19 mouse cellular contexts compared by ENCODE assay signal in genomic region chr7:68010802-68011201, GRCm38 (mm10). TPM values are rescaled to one million over a fixed set of nuclear protein-coding genes. Genes with fewer than 3 reads are reported as not detected.
DNase-seq lines count a peak whose midpoint lies in the region; ATAC-seq and TF ChIP-seq lines count a peak whose summit lies in the region.
"Had no signal": no experiment of that assay in that cellular context is flagged by ENCODE, and none has a peak within 500 bp of the region (broad histone marks: within the 10 kb centered on the region; RNA-seq: fewer than 3 reads in every experiment).

No protein-coding gene starts in this region.

- H3K36me3 ChIP-seq in heart, embryonic 16.5 days (ENCODE audit: control insufficient read depth, insufficient read depth), result peaks cover 9% of the 10 kb centered on the region
- peaks cover 6 to 29% of the 10 kb centered on the region in 2 experiments for H3K36me3 ChIP-seq in MEL (ENCODE audit: control insufficient read depth in 1 of 2, insufficient read depth in 2 of 2, low read length in 2 of 2)
- H3K36me3 ChIP-seq in liver, embryonic 16.5 days (ENCODE audit: control insufficient read depth, insufficient read depth), result no peaks in the 10 kb centered on the region
- H3K36me3 ChIP-seq: midbrain, embryonic 15.5 days had no signal

- peaks cover 51% of the 10 kb centered on the region for H3K4me1 ChIP-seq in heart, embryonic 16.5 days (ENCODE audit: control insufficient read depth, insufficient read depth, low read length)
- H3K4me1 ChIP-seq in MEL (ENCODE audit: control insufficient read depth in 1 of 2, insufficient read depth in 2 of 2, low read length in 2 of 2), result peaks cover 28 to 31% of the 10 kb centered on the region in 2 experiments
- H3K4me1 ChIP-seq in liver, embryonic 16.5 days (ENCODE audit: control insufficient read depth, low read depth, low read length), result peaks cover 39% of the 10 kb centered on the region

- TF ChIP-seq RAD21 in MEL (IDR thresholded peaks at IDR 0.05; ENCODE audit: low read depth, low read length), result no peak

- DNase-seq in heart, adult 9 months (ENCODE audit: low spot score in 2 of 2), result no peak
- DNase-seq in MEL (ENCODE audit: low read depth, low spot score), result peak; percentile 47
- DNase-seq in c-Kit-positive CD71-positive TER-119-negative erythroid progenitor cells, embryonic 14.5 days (ENCODE audit: low read depth), result peak; percentile 46
- DNase-seq in spleen, adult 18-20 months, result no peak
- DNase-seq in thymus, postnatal 14 days, result no peak
- DNase-seq: adrenal gland, adult 8-10 months; cerebellum, adult 8-10 months; forebrain, postnatal 0 days; gastrocnemius, adult 2 months; kidney, adult 11 months; kidney, postnatal 10 days; right cerebral cortex, postnatal 25 days; thymus, postnatal 4 days had no signal

- H3K4me3 ChIP-seq in heart, embryonic 16.5 days (ENCODE audit: low read length), result no peak overlapping the region
- H3K4me3 ChIP-seq in MEL (ENCODE audit: control insufficient read depth in 1 of 2, insufficient read depth in 1 of 2, low read depth in 2 of 2, low read length in 2 of 2), result no peak overlapping the region
- H3K4me3 ChIP-seq in liver, embryonic 16.5 days (ENCODE audit: low read depth, low read length), result no peak overlapping the region
- H3K4me3 ChIP-seq: gastrocnemius, adult 2 months; left cerebral cortex, adult 2 months; lung, embryonic 15.5 days; midbrain, embryonic 15.5 days had no signal

- no peaks in the 10 kb centered on the region for H3K27me3 ChIP-seq in heart, embryonic 16.5 days (ENCODE audit: control insufficient read depth, insufficient read depth, low read length)
- H3K27me3 ChIP-seq in MEL (ENCODE audit: control insufficient read depth in 1 of 2, insufficient read depth in 2 of 2, low read length in 2 of 2), result no peaks in the 10 kb centered on the region
- H3K27me3 ChIP-seq in liver, embryonic 16.5 days (ENCODE audit: control insufficient read depth, insufficient read depth, low read depth, low read length), result no peaks in the 10 kb centered on the region
- H3K27me3 ChIP-seq: lung, embryonic 15.5 days; midbrain, embryonic 15.5 days had no signal

- ATAC-seq in heart, embryonic 16.5 days (replicated peaks; ENCODE audit: extremely low read depth, insufficient read depth, low FRiP score), result no peak
- peak; percentile 73 for ATAC-seq in liver, embryonic 16.5 days (ENCODE audit: low read depth)
- ATAC-seq: forebrain, postnatal 0 days; hindbrain, postnatal 0 days; midbrain, embryonic 15.5 days had no signal

- H3K9ac ChIP-seq in heart, embryonic 16.5 days (ENCODE audit: low read length), result no peak overlapping the region
- H3K9ac ChIP-seq in MEL (ENCODE audit: control insufficient read depth, low read depth, low read length, poor library complexity, severe bottlenecking), result no peak overlapping the region
- 0 out of 2 replicates have a peak overlapping the region, but pooled peaks have one; percentile 1 for H3K9ac ChIP-seq in liver, embryonic 16.5 days (ENCODE audit: low read depth, low read length)
- H3K9ac ChIP-seq: forebrain, postnatal 0 days; lung, embryonic 15.5 days; midbrain, embryonic 15.5 days had no signal

- no peaks in the 10 kb centered on the region for H3K9me3 ChIP-seq in heart, embryonic 16.5 days (replicated peaks; ENCODE audit: control insufficient read depth, low read length)
- no peaks in the 10 kb centered on the region for H3K9me3 ChIP-seq in MEL (replicated peaks; ENCODE audit: insufficient read depth, low read length)
- H3K9me3 ChIP-seq in liver, embryonic 16.5 days (replicated peaks; ENCODE audit: control insufficient read depth, low read length), result no peaks in the 10 kb centered on the region
- H3K9me3 ChIP-seq: lung, embryonic 15.5 days; midbrain, embryonic 15.5 days had no signal

- 47% methylated on average over 3 of the region's 3 CpGs for WGBS in heart, embryonic 16.5 days
- WGBS in liver, embryonic 16.5 days (ENCODE audit: insufficient replicate concordance), result 26% methylated on average over 3 of the region's 3 CpGs

- TF ChIP-seq POLR2A in MEL (IDR thresholded peaks at IDR 0.05; ENCODE audit: control insufficient read depth in 1 of 2, insufficient read depth in 1 of 2, low read depth in 1 of 2, low read length in 2 of 2, poor library complexity in 1 of 2), result no peak

- H3K27ac ChIP-seq in heart, embryonic 16.5 days (ENCODE audit: low read length), result peak overlapping the region; percentile 89
- H3K27ac ChIP-seq in MEL (ENCODE audit: control insufficient read depth, low read depth, low read length), result peak overlapping the region; percentile 69
- H3K27ac ChIP-seq in liver, embryonic 16.5 days (ENCODE audit: low read length), result peak overlapping the region; percentile 86
- H3K27ac ChIP-seq: hindbrain, postnatal 0 days; left cerebral cortex, adult 2 months; lung, embryonic 15.5 days; midbrain, embryonic 15.5 days had no signal

- no peak for TF ChIP-seq CTCF in MEL (IDR thresholded peaks at IDR 0.05 in 2 of 3, conservative IDR thresholded peaks at IDR 0.05 in 1 of 3; ENCODE audit: control insufficient read depth in 1 of 3, insufficient read depth in 1 of 3, low read depth in 2 of 3, low read length in 3 of 3, poor library complexity in 1 of 3, severe bottlenecking in 1 of 3)

- H3K4me2 ChIP-seq in heart, embryonic 16.5 days (ENCODE audit: low read depth, low read length), result no peak overlapping the region
- peak overlapping the region; percentile 39 for H3K4me2 ChIP-seq in liver, embryonic 16.5 days (ENCODE audit: low read depth, low read length)
- H3K4me2 ChIP-seq: lung, embryonic 15.5 days; midbrain, embryonic 15.5 days had no signal

- 0 out of 2 replicates have a peak, but pooled peaks cover 2% of the 10 kb centered on the region for H3K79me2 ChIP-seq in MEL (ENCODE audit: control insufficient read depth, insufficient read depth, low read length, poor library complexity)

- peak; percentile 71 to 73; a peak in 3 of 4 replicates for TF ChIP-seq EP300 in MEL (IDR thresholded peaks at IDR 0.05; ENCODE audit: low read depth in 1 of 2, low read length in 2 of 2)

TF ChIP-seq in MEL, 35 proteins besides CTCF, POLR2A, EP300 and RAD21:
- peak; percentile 83 for TF ChIP-seq RCOR1 (IDR thresholded peaks at IDR 0.05; ENCODE audit: low read depth, low read length)
- no peak for TF ChIP-seq MEF2A (IDR thresholded peaks at IDR 0.05; ENCODE audit: extremely low read depth, insufficient replicate concordance, low read depth, low read length, poor library complexity, severe bottlenecking)
- TF ChIP-seq TCF12 (IDR thresholded peaks at IDR 0.05; ENCODE audit: low read depth, low read length), result peak; percentile 82
- no peak for TF ChIP-seq E2F4 (IDR thresholded peaks at IDR 0.05; ENCODE audit: borderline replicate concordance, low read depth, low read length)
- TF ChIP-seq ELF1 (IDR thresholded peaks at IDR 0.05; ENCODE audit: low read depth, low read length), result 0 out of 2 replicates have a peak, but pooled peaks have one; percentile 25
- peak; percentile 90 for TF ChIP-seq GATA1 (IDR thresholded peaks at IDR 0.05; ENCODE audit: low read depth, low read length)
- peak; percentile 73 for TF ChIP-seq MAX (IDR thresholded peaks at IDR 0.05; ENCODE audit: low read length)
- TF ChIP-seq TAL1 (IDR thresholded peaks at IDR 0.05; ENCODE audit: low read length), result peak; percentile 33; the same call in 1 of the 2 replicates
- TF ChIP-seq NRF1 (IDR thresholded peaks at IDR 0.05; ENCODE audit: insufficient read depth, low read depth, low read length, poor library complexity, severe bottlenecking), result no peak
- peak; percentile 23; the same call in 1 of the 2 replicates for TF ChIP-seq SIN3A (IDR thresholded peaks at IDR 0.05; ENCODE audit: low read length)
- TF ChIP-seq ETS1 (IDR thresholded peaks at IDR 0.05; ENCODE audit: low read depth, low read length), result peak; percentile 77
- TF ChIP-seq USF1 (IDR thresholded peaks at IDR 0.05; ENCODE audit: low read depth, low read length), result 0 out of 2 replicates have a peak, but pooled peaks have one; percentile 5
- TF ChIP-seq MYC (IDR thresholded peaks at IDR 0.05; ENCODE audit: low read depth, low read length), result peak; percentile 61; the same call in 1 of the 2 replicates
- peak; percentile 48 for TF ChIP-seq MXI1 (IDR thresholded peaks at IDR 0.05; ENCODE audit: low read depth, low read length)

RNA-seq across cellular contexts. Expression of gene Igf1r, which starts 58.2 kb away (rescaled TPM):
- 16.4 and 18.4 TPM in 2 replicates for polyA plus RNA-seq in heart, embryonic 16.5 days (2015; fragmentation: Nextera tagmentation; extraction: Ambion mirVana)
- 11.9 and 13.8 TPM in 2 replicates for total RNA-seq in MEL (2012; rRNA removed)
- 10 to 100 TPM in 1 of 2 experiments, not detected in 1; 11.8 TPM for polyA plus RNA-seq in MEL (2012; ENCODE audit: insufficient read depth in 1 of 2, insufficient read length in 2 of 2, low read depth in 1 of 2, low replicate concordance in 2 of 2, missing spikeins in 1 of 2)
- polyA plus RNA-seq in liver, embryonic 16.5 days (2015; fragmentation: Nextera tagmentation; extraction: Ambion mirVana), result 3.2 and 3.7 TPM in 2 replicates

Comparison
In these comparisons a context has a peak if more than half of its experiments do, and no peak if none do; other contexts are left out.
1. DNase-seq: peak in MEL (single experiment) and c-Kit-positive CD71-positive TER-119-negative erythroid progenitor cells, embryonic 14.5 days (single experiment); none in heart, adult 9 months (0 of 2), spleen, adult 18-20 months (0 of 2) and thymus, postnatal 14 days (single experiment).
2. Peak in every context shown above with its lines, with median percentiles within 50 percentile points of each other: H3K27ac ChIP-seq.